12 mouse cellular contexts compared by ENCODE assay signal in the genomic region with DNA sequence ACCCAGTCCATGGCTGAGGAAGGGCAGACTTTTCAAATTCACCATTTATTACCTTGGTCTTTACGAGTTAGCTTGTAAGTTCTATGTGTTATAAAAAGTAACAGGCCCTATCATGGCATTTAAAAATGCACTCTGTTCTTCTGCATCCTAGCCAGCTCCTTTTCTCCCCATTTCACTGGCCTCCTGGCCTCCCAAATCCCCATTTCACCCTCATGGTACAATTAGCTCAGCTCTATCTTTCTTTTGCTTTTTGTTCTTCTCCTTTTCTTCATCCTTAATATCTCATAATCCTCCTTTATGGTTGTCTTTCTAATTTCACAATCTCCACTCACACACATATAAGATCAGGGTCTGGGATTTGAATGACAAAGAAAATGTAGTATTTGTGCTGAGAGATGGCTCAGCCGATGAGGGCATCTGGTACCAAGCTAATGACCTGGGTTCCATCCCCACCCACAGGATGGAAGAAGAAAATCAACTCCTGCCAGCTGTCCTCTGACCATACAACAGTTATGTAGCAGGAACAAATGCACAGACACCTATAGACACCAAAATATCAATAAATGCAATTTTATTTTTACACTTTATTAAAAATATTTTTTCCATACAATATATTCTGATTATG. TPM values are rescaled to one million over a fixed set of nuclear protein-coding genes. Genes with fewer than 3 reads are reported as not detected.
DNase-seq lines count a peak whose midpoint lies in the region; ATAC-seq lines count a peak whose summit lies in the region.
"Had no signal": no experiment of that assay in that cellular context is flagged by ENCODE, and none has a peak within 500 bp of the region (broad histone marks: within the 10 kb centered on the region; RNA-seq: fewer than 3 reads in every experiment).

No protein-coding gene starts in this region.

- peak; percentile 76 for ATAC-seq in midbrain, embryonic 14.5 days (ENCODE audit: low FRiP score, low TSS enrichment)
- ATAC-seq: intestine, embryonic 16.5 days had no signal

- WGBS in midbrain, embryonic 14.5 days: 12% methylated on average over 2 of the region's 2 CpGs

- H3K36me3 ChIP-seq in midbrain, embryonic 14.5 days (ENCODE audit: control insufficient read depth, insufficient read depth, low read length): no peaks in the 10 kb centered on the region
- H3K36me3 ChIP-seq: lung, embryonic 15.5 days had no signal

- no peaks in the 10 kb centered on the region for H3K9me3 ChIP-seq in midbrain, embryonic 14.5 days (ENCODE audit: control insufficient read depth, low read length)
- H3K9me3 ChIP-seq: lung, embryonic 15.5 days had no signal

- H3K27me3 ChIP-seq in midbrain, embryonic 14.5 days (ENCODE audit: control insufficient read depth, insufficient read depth, low read length): no peaks in the 10 kb centered on the region
- H3K27me3 ChIP-seq: lung, embryonic 15.5 days had no signal

- H3K9ac ChIP-seq in midbrain, embryonic 14.5 days (replicated peaks; ENCODE audit: low read length): no peak overlapping the region
- H3K9ac ChIP-seq: lung, embryonic 15.5 days had no signal

- H3K4me3 ChIP-seq in midbrain, embryonic 14.5 days (replicated peaks; ENCODE audit: low read depth, low read length): no peak overlapping the region
- H3K4me3 ChIP-seq: gastrocnemius, adult 2 months; lung, embryonic 15.5 days had no signal

- peaks cover 13% of the 10 kb centered on the region; the same call in 1 of the 2 replicates for H3K4me1 ChIP-seq in midbrain, embryonic 14.5 days (ENCODE audit: control insufficient read depth, insufficient read depth, low read length)
- H3K4me1 ChIP-seq: lung, embryonic 15.5 days had no signal

- DNase-seq in 416B (ENCODE audit: low read depth): peak; percentile 2
- DNase-seq in brain, adult 2 months (ENCODE audit: low read depth, low spot score): peak; percentile 81
- DNase-seq in cerebellum, postnatal 36 days: peak; percentile 49 to 57
- peak; percentile 74 for DNase-seq in midbrain, embryonic 14.5 days
- no peak for DNase-seq in layer of hippocampus, postnatal 14 days (ENCODE audit: low spot score in 2 of 2)
- DNase-seq in urinary bladder, adult 18-20 months (ENCODE audit: low spot score in 2 of 2): no peak
- no peak for DNase-seq in layer of hippocampus, postnatal 10 days (ENCODE audit: low spot score in 2 of 2)
- DNase-seq: gastrocnemius, adult 2 months; thymus, postnatal 36 days had no signal

- H3K27ac ChIP-seq in midbrain, embryonic 14.5 days (replicated peaks; ENCODE audit: low read depth, low read length): no peak overlapping the region; the same call in 1 of the 2 replicates
- H3K27ac ChIP-seq: gastrocnemius, adult 2 months; lung, embryonic 15.5 days had no signal

- H3K4me2 ChIP-seq in midbrain, embryonic 14.5 days (ENCODE audit: low read length): no peak overlapping the region
- H3K4me2 ChIP-seq: heart, embryonic 11.5 days; lung, embryonic 15.5 days had no signal

RNA-seq across cellular contexts. Expression of a gene that starts 48.1 kb away (rescaled TPM):
- polyA plus RNA-seq in midbrain, embryonic 14.5 days (2014; fragmentation: Nextera tagmentation; extraction: Ambion mirVana): 57.2 and 57.6 TPM in 2 replicates
- total RNA-seq in layer of hippocampus, postnatal 14 days (2021): 10 to 100 TPM; 16.6 to 17.8 TPM
- total RNA-seq in layer of hippocampus, postnatal 10 days (2021): 10 to 100 TPM; 17.8 to 19.2 TPM
- total RNA-seq: gastrocnemius, adult 2 months had no signal

Comparison
In these comparisons a context has a peak if more than half of its experiments do, and no peak if none do; other contexts are left out.
1. DNase-seq: peak in 416B (single experiment), brain, adult 2 months (single experiment), cerebellum, postnatal 36 days (2 of 2) and midbrain, embryonic 14.5 days (single experiment); none in layer of hippocampus, postnatal 14 days (0 of 2), urinary bladder, adult 18-20 months (0 of 2) and layer of hippocampus, postnatal 10 days (0 of 2).